Mouse (Mus musculus): ENCODE data around the gene Ppp3cb.
A peak's percentile ranks its signal among the peaks of the same experiment; 100 is the strongest.

Ppp3cb gene

GRCm38 (mm10) chr14:20480195-20480579 lies 66.2 kb downstream of the Ppp3cb start:
- no peak for DNase-seq (ENCODE audit: low read depth)

DNA sequence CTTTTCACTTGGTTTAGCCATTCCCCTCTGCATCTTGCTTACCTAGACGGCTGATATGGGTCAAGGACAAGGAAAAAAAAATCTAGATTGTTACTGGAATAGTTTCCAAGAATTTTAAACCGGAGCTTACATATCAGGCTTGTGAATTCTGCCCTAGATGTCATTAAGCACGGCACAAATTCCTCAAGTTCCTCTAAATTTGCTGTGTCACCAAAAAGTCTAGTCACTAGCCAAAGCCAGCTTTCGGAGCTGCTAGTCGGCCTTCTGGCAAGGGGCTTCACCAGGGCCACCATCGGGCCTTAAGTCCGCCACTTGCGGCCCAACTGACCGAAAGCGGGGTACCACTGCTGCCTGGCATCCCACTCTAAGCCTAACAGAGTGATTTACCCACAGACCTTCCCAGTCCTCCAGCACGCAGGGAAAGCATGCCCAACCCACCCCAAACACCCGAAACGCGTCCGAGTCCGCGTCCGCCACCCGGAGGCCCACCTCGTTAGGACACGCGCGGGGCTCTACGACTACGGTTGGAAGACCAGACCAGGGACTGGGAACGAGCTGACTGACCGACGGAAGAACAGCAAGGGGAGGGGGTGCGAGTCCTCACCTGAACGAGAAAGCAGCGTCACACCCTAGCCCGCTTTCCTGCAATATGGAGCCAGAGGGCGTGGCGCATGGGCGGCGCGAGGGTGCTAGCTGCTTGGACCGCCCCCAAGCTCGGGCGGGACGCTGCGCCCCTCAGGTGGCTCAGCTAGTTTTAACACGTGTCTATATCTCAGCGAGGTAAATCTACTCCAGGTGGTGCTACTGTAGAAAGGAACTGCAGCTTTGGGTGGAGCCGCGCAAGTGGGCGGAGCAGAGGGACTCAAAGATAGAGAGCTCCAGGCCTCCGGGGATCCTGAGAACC lies 66.8 kb downstream of the Ppp3cb start, which contains the start of gene Anxa7:
TSS of gene Anxa7 (minus strand) at position 843 of the 904 bp plus-strand sequence.
- peak; percentile 62 for DNase-seq (ENCODE audit: low read depth)

GRCm38 (mm10) chr14:20478801-20479200 lies 67.6 kb downstream of the Ppp3cb start:
- peak; percentile 71 for DNase-seq (ENCODE audit: low read depth)

GRCm38 (mm10) chr14:20478385-20478784 lies 68.0 kb downstream of the Ppp3cb start:
- no peak for DNase-seq (ENCODE audit: low read depth)

- DNase-seq (ENCODE audit: low read depth): no peak
These were observed 68.9 kb downstream of the Ppp3cb start for GRCm38 (mm10) chr14:20477261-20478025.

- DNase-seq (ENCODE audit: low read depth): no peak
These were observed 86.2 kb downstream of the Ppp3cb start for GRCm38 (mm10) chr14:20460216-20460615.

- no peak for DNase-seq (ENCODE audit: low read depth)
These were observed 88.0 kb downstream of the Ppp3cb start for GRCm38 (mm10) chr14:20458378-20458777.

DNA sequence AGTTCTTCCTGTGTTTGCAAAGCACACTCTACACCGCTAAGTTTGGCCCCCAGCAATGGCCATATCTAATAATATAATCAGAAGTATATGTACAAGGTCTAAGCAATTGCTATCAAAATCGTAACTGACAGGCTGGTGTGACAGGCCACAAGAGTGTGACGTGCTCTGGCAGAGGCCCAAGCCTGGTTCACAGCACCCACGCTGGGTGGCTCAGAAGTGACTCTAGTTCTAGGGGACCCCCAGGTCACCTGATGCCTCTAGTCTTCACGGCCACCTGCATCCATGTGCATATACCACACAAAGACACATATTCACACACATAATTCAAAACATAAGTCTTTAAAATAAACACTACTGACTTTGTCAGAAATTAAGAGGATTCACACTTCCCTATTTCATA lies 93.4 kb downstream of the Ppp3cb start:
- DNase-seq (ENCODE audit: low read depth): no peak

DNA sequence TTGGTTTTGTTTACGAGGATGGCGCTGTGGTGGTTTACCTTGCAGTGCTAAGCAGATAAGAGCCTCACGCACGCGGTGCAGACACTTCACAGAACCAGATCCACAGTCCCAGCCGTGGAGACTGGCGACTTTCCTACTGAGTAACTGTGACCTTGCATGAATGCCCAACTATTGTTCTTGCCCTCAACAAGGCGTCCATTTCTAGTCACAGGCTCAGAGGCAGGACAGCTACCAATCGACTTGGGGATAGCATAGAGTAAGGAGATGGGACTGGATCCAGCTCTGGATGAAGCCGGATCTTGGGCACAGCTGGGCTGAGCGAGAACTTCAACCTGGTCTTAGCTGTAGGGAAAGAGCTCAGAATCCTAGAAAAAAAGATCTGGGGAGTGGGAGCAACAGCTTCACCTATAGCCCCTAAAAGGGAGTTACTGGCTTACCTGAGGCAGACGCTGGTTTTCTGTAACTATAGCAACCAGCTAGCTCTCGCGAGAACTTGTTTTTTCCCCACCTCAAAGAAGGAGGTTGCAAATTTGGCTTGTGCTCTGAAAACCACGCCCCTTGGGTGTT lies 94.5 kb downstream of the Ppp3cb start, which contains the start of gene Cfap70:
TSS of gene Cfap70 (minus strand) at position 462 of the 567 bp plus-strand sequence.
- DNase-seq (ENCODE audit: low read depth): peak; percentile 87

DNA sequence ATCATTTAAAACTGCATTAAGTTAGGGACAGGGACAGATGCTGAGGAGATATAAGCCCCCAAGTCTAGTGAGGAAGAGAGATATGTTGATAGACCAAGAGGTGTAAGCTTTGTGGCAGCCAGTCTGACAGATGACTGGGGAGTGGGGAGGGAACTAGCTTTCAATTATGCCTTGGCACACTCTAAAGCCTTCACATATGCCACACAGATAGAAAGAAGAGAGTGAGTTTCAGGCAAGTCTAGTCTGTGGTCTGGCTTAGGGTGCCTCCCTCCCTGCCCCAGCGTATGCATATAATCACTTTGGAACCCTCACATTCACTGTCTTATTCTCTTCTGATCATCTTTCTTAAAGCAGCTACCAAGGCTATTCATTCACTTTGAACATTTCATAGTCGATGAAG lies 95.1 kb downstream of the Ppp3cb start:
- peak; percentile 10 for DNase-seq (ENCODE audit: low read depth)
